Mouse (Mus musculus): ENCODE data around the gene Lef1. TPM values are rescaled to one million over a fixed set of nuclear protein-coding genes. Genes with fewer than 3 reads are reported as not detected.

Gene Lef1
- total and polyA plus RNA-seq, 3 experiments: 0.18 to 0.54 TPM; not detected in 1

DNA sequence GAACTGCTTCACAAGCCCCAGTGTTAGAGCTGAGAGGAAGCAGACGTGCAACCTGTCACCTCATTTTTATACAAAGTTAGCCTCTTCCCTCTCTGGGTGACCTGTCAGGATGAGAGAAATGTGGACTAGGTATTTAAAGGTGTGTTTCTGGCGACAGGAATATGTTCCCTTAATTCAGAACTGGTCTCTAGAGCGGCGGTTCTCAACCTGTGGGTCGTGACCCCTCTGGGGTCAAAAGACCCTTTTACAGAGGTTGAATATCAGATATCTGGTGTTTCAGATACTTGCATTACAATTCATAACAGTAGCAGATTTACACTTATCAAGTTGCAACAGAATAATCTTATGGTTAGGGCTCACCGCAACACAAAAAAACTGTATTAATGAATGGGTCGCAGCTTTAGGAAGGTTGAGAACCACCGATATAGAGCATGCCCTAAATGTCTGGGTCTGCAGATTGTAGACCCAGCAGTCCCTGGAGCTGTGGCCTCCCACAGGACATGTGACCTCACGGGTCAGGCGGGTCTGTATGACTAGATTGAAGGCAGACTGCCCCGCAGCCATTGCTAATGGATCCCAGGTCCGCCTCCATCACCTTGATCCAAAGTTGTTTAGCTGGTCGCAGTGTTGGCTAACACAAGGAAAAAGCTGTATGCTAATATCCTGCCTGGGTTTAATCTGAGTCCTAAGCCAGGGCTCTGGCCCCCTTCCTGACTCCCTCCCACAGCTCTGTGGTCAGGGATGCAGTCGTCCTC is 108.5 kb downstream of the Lef1 start:
- DNase-seq (ENCODE audit: low read depth, low spot score): no peak
- no peaks in the 10 kb centered on the region for H3K27me3 ChIP-seq (ENCODE audit: control insufficient read depth in 1 of 2, insufficient read depth in 2 of 2, low read length in 2 of 2)
- no peak for TF ChIP-seq SIN3A (IDR thresholded peaks at IDR 0.05; ENCODE audit: low read length)
- TF ChIP-seq POLR2AphosphoS2 (IDR thresholded peaks at IDR 0.05; ENCODE audit: low read length): no peak
- TF ChIP-seq E2F4 (IDR thresholded peaks at IDR 0.05; ENCODE audit: borderline replicate concordance, low read depth, low read length): no peak
- no peak for TF ChIP-seq USF2 (IDR thresholded peaks at IDR 0.05; ENCODE audit: borderline replicate concordance in 1 of 2, insufficient read depth in 1 of 2, low read depth in 1 of 2, low read length in 2 of 2)
- no peak for TF ChIP-seq MEF2A (IDR thresholded peaks at IDR 0.05; ENCODE audit: extremely low read depth, insufficient replicate concordance, low read depth, low read length, poor library complexity, severe bottlenecking)
- no peak for TF ChIP-seq POLR2AphosphoS5 (IDR thresholded peaks at IDR 0.05; ENCODE audit: borderline replicate concordance, low read depth, low read length)
- no peak for TF ChIP-seq MAFK (IDR thresholded peaks at IDR 0.05; ENCODE audit: borderline replicate concordance, low read depth, low read length)
- no peak for TF ChIP-seq USF1 (IDR thresholded peaks at IDR 0.05; ENCODE audit: low read depth, low read length)

DNA sequence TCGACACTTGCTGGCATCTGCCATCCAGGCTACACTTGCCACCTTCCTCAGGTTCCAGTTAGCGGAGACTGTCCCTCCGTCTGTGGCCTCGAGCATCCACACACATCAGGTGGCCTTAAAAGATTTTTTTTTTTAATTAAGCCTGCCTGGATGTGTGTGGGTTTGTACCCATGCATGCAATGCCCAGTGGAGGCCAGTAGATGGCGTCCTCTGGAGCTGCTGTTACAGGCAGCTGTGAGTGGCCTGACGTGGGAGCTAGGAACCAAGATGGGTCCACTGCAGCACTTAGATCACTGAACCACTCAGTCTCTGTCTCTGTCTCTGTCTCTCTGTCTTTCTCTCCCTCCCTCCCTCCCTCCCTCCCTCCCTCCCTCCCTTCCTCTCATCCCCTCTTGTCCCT is 117.8 kb downstream of the Lef1 start:
- no peaks in the 10 kb centered on the region for H3K36me3 ChIP-seq (ENCODE audit: control insufficient read depth in 1 of 2, insufficient read depth in 2 of 2, low read length in 2 of 2)
- H3K9ac ChIP-seq (ENCODE audit: control insufficient read depth, low read depth, low read length, poor library complexity, severe bottlenecking): no peak overlapping the region
- no peaks in the 10 kb centered on the region for H3K4me1 ChIP-seq (ENCODE audit: control insufficient read depth in 1 of 2, insufficient read depth in 2 of 2, low read length in 2 of 2)
- H3K27ac ChIP-seq (ENCODE audit: control insufficient read depth, low read depth, low read length): no peak overlapping the region
- no peaks in the 10 kb centered on the region for H3K27me3 ChIP-seq (ENCODE audit: control insufficient read depth in 1 of 2, insufficient read depth in 2 of 2, low read length in 2 of 2)
- H3K79me2 ChIP-seq (ENCODE audit: control insufficient read depth, insufficient read depth, low read length, poor library complexity): no peaks in the 10 kb centered on the region
- TF ChIP-seq MYC (IDR thresholded peaks at IDR 0.05; ENCODE audit: low read depth, low read length) (no peak), SMC3 (IDR thresholded peaks at IDR 0.05; ENCODE audit: low read depth, low read length) (peak; percentile 26; the same call in 1 of the 2 replicates), CTCF (IDR thresholded peaks at IDR 0.05 in 2 of 3, conservative IDR thresholded peaks at IDR 0.05 in 1 of 3; ENCODE audit: control insufficient read depth in 1 of 3, insufficient read depth in 1 of 3, low read depth in 2 of 3, low read length in 3 of 3, poor library complexity in 1 of 3, severe bottlenecking in 1 of 3) (peak; percentile 54 to 71 (median 55)), EP300 (IDR thresholded peaks at IDR 0.05; ENCODE audit: low read depth in 1 of 2, low read length in 2 of 2) (no peak), USF2 (IDR thresholded peaks at IDR 0.05; ENCODE audit: borderline replicate concordance in 1 of 2, insufficient read depth in 1 of 2, low read depth in 1 of 2, low read length in 2 of 2) (no peak), RAD21 (IDR thresholded peaks at IDR 0.05; ENCODE audit: low read depth, low read length) (no peak; the same call in 1 of the 2 replicates), ELF1 (IDR thresholded peaks at IDR 0.05; ENCODE audit: low read depth, low read length) (no peak)
- H3K4me3 ChIP-seq (ENCODE audit: control insufficient read depth in 1 of 2, insufficient read depth in 1 of 2, low read depth in 2 of 2, low read length in 2 of 2): no peak overlapping the region
- no peaks in the 10 kb centered on the region for H3K9me3 ChIP-seq (replicated peaks; ENCODE audit: insufficient read depth, low read length)
- peak; percentile 31 for DNase-seq (ENCODE audit: low read depth, low spot score)

More for the DNA sequence above, 108.5 kb downstream of the Lef1 start:
- Histone ChIP-seq H3K9ac (ENCODE audit: control insufficient read depth, low read depth, low read length, poor library complexity, severe bottlenecking) (no peak overlapping the region), H3K4me1 (ENCODE audit: control insufficient read depth in 1 of 2, insufficient read depth in 2 of 2, low read length in 2 of 2) (no peaks in the 10 kb centered on the region), H3K79me2 (ENCODE audit: control insufficient read depth, insufficient read depth, low read length, poor library complexity) (no peaks in the 10 kb centered on the region), H3K9me3 (replicated peaks; ENCODE audit: insufficient read depth, low read length) (no peaks in the 10 kb centered on the region), H3K27ac (ENCODE audit: control insufficient read depth, low read depth, low read length) (no peak overlapping the region), H3K4me3 (ENCODE audit: control insufficient read depth in 1 of 2, insufficient read depth in 1 of 2, low read depth in 2 of 2, low read length in 2 of 2) (no peak overlapping the region), H3K36me3 (ENCODE audit: control insufficient read depth in 1 of 2, insufficient read depth in 2 of 2, low read length in 2 of 2) (no peaks in the 10 kb centered on the region)

Measured in MEL (cell line).